Mouse (Mus musculus) naive thymus-derived CD4-positive, alpha-beta T cell, adult 2 months (primary cell): ENCODE measurements around the gene Olfr875.
"Not testable (repeated sequence)": the region's sequence is repeated elsewhere in the genome, so short reads cannot be mapped to it uniquely, and the experiment has no call there.

Experiments used
- DNase-seq: peaks from one replicate; pipeline ENCODE4 v3.0.0-alpha.2; 2011; ENCODE audit warnings: low read depth

Olfr875 gene

DNA sequence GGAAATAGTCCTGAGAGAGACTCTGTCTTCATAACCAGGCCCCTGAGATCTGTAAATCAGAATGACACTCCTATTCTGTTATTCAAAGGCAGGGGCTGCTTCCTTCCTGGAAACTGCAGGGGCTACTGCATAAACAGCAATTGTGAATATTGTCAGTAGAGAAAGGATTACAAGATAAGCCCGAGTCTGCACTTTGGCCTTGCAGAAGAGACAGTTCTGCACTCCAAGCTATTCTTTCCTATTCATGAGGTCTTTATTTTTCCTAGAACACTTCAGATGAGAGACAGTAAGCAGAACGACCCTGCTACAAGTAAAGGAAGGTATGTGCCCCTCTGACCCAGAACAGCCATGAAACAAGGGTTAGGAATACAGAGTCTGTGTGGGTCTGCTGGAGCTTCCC is at the start of gene Olfr875:
Olfr875 (plus strand) TSS at position 99 of the 400 bp plus-strand sequence.
- no peak for DNase-seq

DNA sequence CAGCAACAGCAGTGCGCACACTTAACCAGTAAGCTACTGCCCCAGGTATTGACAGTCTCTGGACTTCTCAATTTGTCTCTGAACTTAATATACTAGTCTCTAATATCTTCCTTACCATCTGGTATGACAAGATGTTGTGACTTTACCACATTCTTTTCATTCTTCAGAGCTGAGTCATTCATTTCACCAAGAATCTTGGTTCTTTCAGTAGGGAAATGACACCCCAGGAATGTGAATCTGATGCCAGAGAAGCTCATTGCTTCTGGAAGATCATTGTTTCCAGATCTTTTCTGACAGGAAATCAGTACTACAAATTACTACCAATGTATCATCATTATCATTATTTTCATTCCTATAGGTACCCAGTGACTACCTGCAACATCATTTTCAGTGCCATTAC is 37.3 kb upstream of the Olfr875 start:
- DNase-seq: no peak

- no peak for DNase-seq
Observed at GRCm38 (mm10) chr9:37744806-37745205, 26.9 kb upstream of the Olfr875 start, which contains the start of gene Olfr874. TSS of gene Olfr874 (plus strand) at chr9:37745106.

- DNase-seq: no peak
Observed at GRCm38 (mm10) chr9:37750319-37751075, 21.2 kb upstream of the Olfr875 start.

- no peak for DNase-seq
Observed at GRCm38 (mm10) chr9:37751467-37751866, 20.2 kb upstream of the Olfr875 start.

GRCm38 (mm10) chr9:37752006-37752405 is 19.7 kb upstream of the Olfr875 start:
- DNase-seq: no peak

GRCm38 (mm10) chr9:37761728-37762127 is 9.9 kb upstream of the Olfr875 start:
- DNase-seq: no peak

GRCm38 (mm10) chr9:37762541-37762940 is 9.1 kb upstream of the Olfr875 start:
- DNase-seq: no peak

- DNase-seq: no peak
Observed at GRCm38 (mm10) chr9:37770661-37771060, 996 bp upstream of the Olfr875 start.

GRCm38 (mm10) chr9:37782766-37783260 is 11.2 kb downstream of the Olfr875 start:
- no peak for DNase-seq

DNA sequence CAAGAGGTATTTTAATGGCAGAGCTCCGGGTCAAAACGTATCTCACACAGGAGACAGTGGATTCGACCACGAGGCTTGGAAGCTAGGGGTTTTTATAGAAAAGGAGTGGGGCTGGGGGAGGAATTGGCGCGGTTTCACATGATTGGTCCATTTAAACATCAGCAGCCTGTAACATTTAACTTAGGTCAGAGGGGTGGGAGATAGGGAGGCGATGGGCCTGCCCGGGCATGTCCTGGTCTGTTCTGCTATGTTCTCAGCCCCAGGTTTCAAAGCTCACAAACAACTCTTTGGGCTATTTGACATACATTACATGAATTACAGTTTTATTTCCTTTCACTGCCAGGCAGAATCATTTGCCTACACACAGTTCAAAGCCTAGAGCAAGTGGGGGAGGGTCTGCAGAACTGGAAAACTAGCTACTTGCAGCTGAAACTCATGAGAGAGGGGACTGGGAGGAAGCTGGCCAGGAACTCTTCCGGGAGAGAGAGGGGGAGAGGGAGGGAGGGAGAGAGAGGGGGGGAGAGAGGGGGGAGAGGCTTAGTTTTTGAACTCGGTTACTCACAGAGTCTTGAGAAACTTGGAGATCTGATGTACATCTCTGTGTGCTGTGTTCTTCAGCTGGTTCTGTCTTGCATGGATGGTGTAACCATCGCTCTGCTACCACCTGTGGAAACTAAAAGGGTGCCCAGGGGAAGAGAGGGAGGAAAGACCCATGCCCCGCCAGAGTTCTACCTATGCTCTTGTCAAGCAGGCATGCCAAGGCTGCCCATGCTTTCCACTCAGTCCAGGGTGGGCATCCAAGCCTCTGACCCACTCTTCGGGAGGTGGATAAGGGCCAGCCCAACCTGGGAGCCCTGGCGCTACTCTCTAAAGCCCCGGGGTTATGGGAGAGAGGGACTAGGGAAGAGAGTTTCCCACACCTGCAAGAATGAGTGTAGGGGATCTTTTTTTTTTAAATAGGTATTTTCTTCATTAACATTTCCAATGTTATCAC is 12.0 kb downstream of the Olfr875 start:
- not testable (repeated sequence) for DNase-seq

- DNase-seq: no peak
Observed at GRCm38 (mm10) chr9:37786411-37786810, 14.8 kb downstream of the Olfr875 start.

- no peak for DNase-seq
Observed at GRCm38 (mm10) chr9:37802055-37802454, 30.4 kb downstream of the Olfr875 start.

DNA sequence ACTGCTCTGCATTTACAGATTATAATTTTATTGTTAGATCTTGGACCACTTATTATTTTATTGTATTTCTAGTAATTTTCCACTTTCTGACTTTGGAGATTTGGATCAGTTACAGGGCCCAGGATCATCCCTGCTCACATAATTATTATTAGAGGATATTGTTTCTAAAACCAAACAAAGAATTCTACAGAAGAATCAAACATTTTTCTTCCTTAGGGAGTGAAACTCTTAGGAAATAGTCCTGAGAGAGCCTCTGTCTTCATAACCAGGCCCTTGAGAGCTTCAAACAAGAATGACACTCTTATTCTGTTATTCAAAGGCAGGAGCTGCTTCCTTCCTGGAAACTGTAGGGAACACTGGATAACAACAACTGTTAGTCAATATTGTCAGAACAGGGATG is 31.1 kb downstream of the Olfr875 start, which contains the start of gene Olfr876:
Olfr876 (plus strand) TSS at position 301 of the 400 bp plus-strand sequence.
- DNase-seq: no peak

DNA sequence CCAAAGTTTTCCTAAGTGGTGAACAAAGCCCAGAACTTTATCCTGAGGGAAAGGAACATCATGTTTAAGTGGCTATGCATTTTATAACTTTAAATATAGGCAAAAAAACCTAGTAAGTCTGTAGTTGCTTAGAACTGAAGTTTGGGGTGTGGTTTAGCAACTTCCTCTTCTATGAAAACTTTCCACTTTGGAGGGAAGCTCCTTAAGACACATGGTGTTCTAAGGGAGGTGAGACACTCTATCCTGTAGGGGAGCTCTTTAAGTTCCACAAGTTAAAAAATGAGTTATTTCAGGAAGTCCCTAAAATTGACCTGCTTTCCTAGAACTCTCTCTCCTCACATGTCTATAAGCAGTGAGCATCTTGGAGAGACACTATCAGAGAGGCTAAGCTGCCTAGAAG is 35.6 kb downstream of the Olfr875 start:
- no peak for DNase-seq

DNA sequence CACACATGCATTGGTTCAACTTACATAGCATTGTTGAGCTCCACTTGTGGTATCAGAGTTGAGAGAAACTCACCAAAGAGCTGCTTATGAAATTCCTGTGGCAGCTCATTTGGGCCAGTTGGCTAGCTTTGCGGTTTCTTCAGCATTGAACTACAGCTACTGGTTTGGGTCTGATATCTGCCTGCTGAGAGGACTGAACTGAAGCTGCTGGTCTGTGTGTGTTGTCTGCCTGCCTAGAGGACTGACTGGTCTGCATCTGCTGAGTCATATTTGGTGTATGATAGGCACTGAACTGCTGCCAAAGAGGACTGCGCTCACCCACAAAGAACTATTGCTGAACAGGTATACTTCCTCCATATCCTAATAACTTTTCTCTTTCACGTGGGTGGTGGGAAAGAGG is 36.8 kb downstream of the Olfr875 start:
- no peak for DNase-seq

DNA sequence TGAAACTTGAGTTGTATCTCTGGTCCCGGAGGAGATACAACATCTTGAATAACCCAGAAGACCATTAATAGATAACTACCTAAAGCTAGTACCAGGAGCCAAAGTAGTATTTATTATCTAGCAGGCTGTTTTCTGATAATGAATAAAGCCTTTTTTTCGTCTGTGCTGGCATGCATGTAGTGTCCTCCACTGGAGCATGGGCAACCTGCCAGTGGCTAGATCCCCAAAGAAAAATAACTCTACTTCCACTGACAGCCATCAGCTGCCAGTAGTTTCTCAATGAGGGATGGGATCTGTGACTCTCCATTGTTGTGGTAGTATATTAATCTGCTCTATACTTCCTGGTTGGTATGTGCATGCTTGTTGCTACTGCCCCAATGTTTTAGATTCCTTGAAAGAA is 37.3 kb downstream of the Olfr875 start:
- no peak for DNase-seq

GRCm38 (mm10) chr9:37814696-37815095 is 43.0 kb downstream of the Olfr875 start:
- no peak for DNase-seq
